Mouse (Mus musculus) gastrocnemius, postnatal 10 days (tissue): ENCODE measurements around the gene Olfr320. TPM values are rescaled to one million over a fixed set of nuclear protein-coding genes. Genes with fewer than 3 reads are reported as not detected.
A peak's percentile ranks its signal among the peaks of the same experiment; 100 is the strongest.
"Not testable (repeated sequence)": the region's sequence is repeated elsewhere in the genome, so short reads cannot be mapped to it uniquely, and the experiment has no call there.

Experiments
- DNase-seq: peaks from one replicate; pipeline ENCODE4 v3.0.0; 2021; ENCODE audit warnings: mixed read lengths
- long read RNA-seq, 2 experiments: library from polyadenylated mRNA; stranded (forward); transcript quantifications; one replicate each; pipeline ENCODE4 v2.0.0; 2021
- total RNA-seq, 2 experiments: library from RNA; stranded (reverse); gene quantifications; 2 replicates each; pipeline ENCODE4 v1.2.3; 2021

Gene Olfr320
- total RNA-seq, result not detected
- long read RNA-seq, experiment 1, result 0 reads
- long read RNA-seq, experiment 2, result 0 reads

- no peak for DNase-seq
Observed at GRCm38 (mm10) chr11:58680799-58681198, at the start of gene Olfr320. Gene Olfr320, plus strand, starts transcription at chr11:58681099.

GRCm38 (mm10) chr11:58634878-58635277 lies 46.0 kb upstream of the Olfr320 start:
- DNase-seq, result no peak

GRCm38 (mm10) chr11:58636376-58636977 lies 44.4 kb upstream of the Olfr320 start:
- peak; percentile 43 for DNase-seq

GRCm38 (mm10) chr11:58638176-58638701 lies 42.7 kb upstream of the Olfr320 start:
- DNase-seq, result no peak

- peak; percentile 24 for DNase-seq
Observed at GRCm38 (mm10) chr11:58640272-58640867, 40.5 kb upstream of the Olfr320 start, which contains the start of gene Trim58. Gene Trim58, plus strand, starts transcription at chr11:58640465.

- no peak for DNase-seq
Observed at GRCm38 (mm10) chr11:58641057-58641456, 39.8 kb upstream of the Olfr320 start.

GRCm38 (mm10) chr11:58641638-58642358 lies 39.1 kb upstream of the Olfr320 start:
- DNase-seq, result no peak

GRCm38 (mm10) chr11:58643350-58643749 lies 37.5 kb upstream of the Olfr320 start:
- DNase-seq, result peak; percentile 22

- no peak for DNase-seq
Observed at GRCm38 (mm10) chr11:58655151-58655550, 25.7 kb upstream of the Olfr320 start.

GRCm38 (mm10) chr11:58658596-58658995 lies 22.3 kb upstream of the Olfr320 start, which contains the start of gene Olfr322:
Gene Olfr322, plus strand, starts transcription at chr11:58658782.
- DNase-seq, result no peak

- no peak for DNase-seq
Observed at GRCm38 (mm10) chr11:58669252-58669651, 11.6 kb upstream of the Olfr320 start.

- DNase-seq, result no peak
Observed at GRCm38 (mm10) chr11:58671825-58672224, 9.1 kb upstream of the Olfr320 start.

- DNase-seq, result no peak
Observed at GRCm38 (mm10) chr11:58698862-58699261, 18.0 kb downstream of the Olfr320 start, which contains the start of gene Olfr319. Gene Olfr319, plus strand, starts transcription at chr11:58699162.

GRCm38 (mm10) chr11:58709086-58709485 lies 28.2 kb downstream of the Olfr320 start:
- no peak for DNase-seq

- DNase-seq, result not testable (repeated sequence)
Observed at GRCm38 (mm10) chr11:58717723-58718122, 36.8 kb downstream of the Olfr320 start.

- DNase-seq, result no peak
Observed at GRCm38 (mm10) chr11:58719701-58720100, 38.8 kb downstream of the Olfr320 start.

GRCm38 (mm10) chr11:58723914-58724313 lies 43.0 kb downstream of the Olfr320 start, which contains the start of gene Olfr318:
Gene Olfr318, minus strand, starts transcription at chr11:58724014.
- DNase-seq, result no peak

- not testable (repeated sequence) for DNase-seq
Observed at GRCm38 (mm10) chr11:58727896-58728650, 47.2 kb downstream of the Olfr320 start.

GRCm38 (mm10) chr11:58733372-58733771 lies 52.5 kb downstream of the Olfr320 start:
- DNase-seq, result no peak
